Mouse (Mus musculus) right cerebral cortex, postnatal 10 days (tissue): Measurements from ENCODE around the gene Uhrf1.

Experiments
- DNase-seq, 2 experiments: peaks; one replicate each; pipeline ENCODE4 v3.0.0; 2021; ENCODE audit warnings: low spot score in 2 of 2

Gene Uhrf1

GRCm38 (mm10) chr17:56300186-56300585, 2.9 kb upstream of the Uhrf1 start, which contains the start of gene Arrdc5:
TSS of gene Arrdc5 (minus strand) at chr17:56300286.
- no peak for DNase-seq

- DNase-seq, result no peak
These were observed 641 bp upstream of the Uhrf1 start for GRCm38 (mm10) chr17:56302363-56302996.

GRCm38 (mm10) chr17:56303847-56304586, 896 bp downstream of the Uhrf1 start:
- DNase-seq, result peak; percentile 96 to 97

- no peak for DNase-seq
These were observed 1.6 kb downstream of the Uhrf1 start for GRCm38 (mm10) chr17:56304718-56305117.

- no peak for DNase-seq
These were observed 2.0 kb downstream of the Uhrf1 start for GRCm38 (mm10) chr17:56305156-56305555.

- no peak for DNase-seq
These were observed 2.7 kb downstream of the Uhrf1 start for GRCm38 (mm10) chr17:56305826-56306225.

- DNase-seq, result no peak
These were observed 5.0 kb downstream of the Uhrf1 start for GRCm38 (mm10) chr17:56308088-56308487.

GRCm38 (mm10) chr17:56309191-56309945, 6.2 kb downstream of the Uhrf1 start:
- DNase-seq, result no peak

- DNase-seq, result no peak
These were observed 21.3 kb downstream of the Uhrf1 start for GRCm38 (mm10) chr17:56324419-56324818.

GRCm38 (mm10) chr17:56325450-56326152, 22.5 kb downstream of the Uhrf1 start, which contains the start of gene Kdm4b:
TSS of gene Kdm4b (plus strand) at chr17:56326062.
- peak; percentile 99 to 100 for DNase-seq

- DNase-seq, result no peak
These were observed 23.3 kb downstream of the Uhrf1 start for GRCm38 (mm10) chr17:56326153-56327147.

- no peak for DNase-seq
These were observed 26.1 kb downstream of the Uhrf1 start for GRCm38 (mm10) chr17:56329267-56329666.

GRCm38 (mm10) chr17:56330345-56330744, 27.2 kb downstream of the Uhrf1 start:
- DNase-seq, result no peak

- no peak for DNase-seq
These were observed 28.1 kb downstream of the Uhrf1 start for GRCm38 (mm10) chr17:56331256-56331655.

- DNase-seq, result no peak
These were observed 29.9 kb downstream of the Uhrf1 start for GRCm38 (mm10) chr17:56332987-56333386.

- DNase-seq, result peak in 1 of 2 experiments; percentile 60
These were observed 34.1 kb downstream of the Uhrf1 start for GRCm38 (mm10) chr17:56337190-56337589.

- no peak for DNase-seq
These were observed 34.7 kb downstream of the Uhrf1 start for GRCm38 (mm10) chr17:56337791-56338190.

- DNase-seq, result no peak
These were observed 35.8 kb downstream of the Uhrf1 start for GRCm38 (mm10) chr17:56338909-56339308.

GRCm38 (mm10) chr17:56340717-56341116, 37.6 kb downstream of the Uhrf1 start:
- no peak for DNase-seq

- no peak for DNase-seq
These were observed 40.3 kb downstream of the Uhrf1 start for GRCm38 (mm10) chr17:56343466-56343865.

GRCm38 (mm10) chr17:56345364-56345763, 42.2 kb downstream of the Uhrf1 start:
- no peak for DNase-seq
